Mouse (Mus musculus): Measurements from ENCODE around the gene Fbxw8.

DNA sequence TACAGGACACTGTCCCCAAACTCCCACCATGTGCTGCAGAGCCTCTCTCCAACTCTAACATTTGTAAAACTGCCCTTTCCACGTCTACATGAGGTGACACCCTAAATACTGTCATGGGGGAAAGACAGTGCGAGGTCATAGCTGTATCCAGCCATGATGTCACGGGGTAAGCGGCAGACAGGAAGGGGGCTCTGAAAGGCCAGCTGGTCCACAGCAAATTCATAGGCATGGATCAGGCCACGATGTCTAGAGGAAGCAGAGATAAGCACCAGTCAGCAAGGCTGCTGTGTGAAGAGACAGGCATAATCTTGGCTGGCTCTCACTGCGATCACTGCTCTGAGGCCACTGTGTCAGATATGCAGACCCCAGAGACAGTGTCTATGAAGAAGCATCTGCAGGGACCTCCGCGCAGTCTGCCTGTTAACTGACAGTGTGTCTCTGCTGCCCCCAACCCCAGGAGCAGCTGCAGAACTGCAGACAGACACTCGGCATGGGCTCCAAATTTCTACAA lies 87.2 kb downstream of the Fbxw8 start:
- TF ChIP-seq POLR2A (IDR thresholded peaks at IDR 0.05; ENCODE audit: extremely low read depth, insufficient read depth, low read length) (no peak), CTCF (IDR thresholded peaks at IDR 0.05; ENCODE audit: low read depth, low read length) (no peak)
